Mouse (Mus musculus): ENCODE measurements at regions not wholly inside any gene's neighbourhood (a gene's known extent, or its start where the extent isn't known, plus 50 kb on each side); places are given as distances from the start of the nearest gene placed in this dataset.
A peak's percentile ranks its signal among the peaks of the same experiment; 100 is the strongest.

GRCm38 (mm10) chr1:176366900-176367299, 91.8 kb upstream of the Pld5 start:
- H3K27me3 ChIP-seq (replicated peaks): peaks cover 26% of the 10 kb centered on the region
- dilution Hi-C loops (cut with MboI; ENCODE audit: extremely low pct_ligation_motif_present, extremely low pct_unique_long_range_greater_than_20kb, low sequenced_read_pairs): no loop called here
- no peaks in the 10 kb centered on the region for H3K36me3 ChIP-seq (replicated peaks in 1 of 2; ENCODE audit: control insufficient read depth in 1 of 2, insufficient read depth in 1 of 2, low read length in 1 of 2)
- TF ChIP-seq EP300 (IDR thresholded peaks at IDR 0.05; ENCODE audit: low read length): peak; percentile 93
- no peak for TF ChIP-seq ELF1 (IDR thresholded peaks at IDR 0.05; ENCODE audit: low read depth, low read length)
- TF ChIP-seq JUN (IDR thresholded peaks at IDR 0.05; ENCODE audit: insufficient read depth, low read depth, low read length): peak; percentile 89
- TF ChIP-seq RAD21 (IDR thresholded peaks at IDR 0.05; ENCODE audit: low read depth, low read length): no peak; the same call in 1 of the 2 replicates
- TF ChIP-seq E2F4 (IDR thresholded peaks at IDR 0.05; ENCODE audit: insufficient replicate concordance, low read depth, low read length): no peak
- peak; percentile 38; the same call in 1 of the 2 replicates for TF ChIP-seq CHD2 (IDR thresholded peaks at IDR 0.05; ENCODE audit: low read length)
- no peak for TF ChIP-seq GABPA (IDR thresholded peaks at IDR 0.05; ENCODE audit: insufficient replicate concordance, low read depth, low read length)
- no peak for TF ChIP-seq HCFC1 (IDR thresholded peaks at IDR 0.05; ENCODE audit: low read depth, low read length)
- TF ChIP-seq IRF4 (IDR thresholded peaks at IDR 0.05; ENCODE audit: low read depth, low read length): peak; percentile 92
- TF ChIP-seq CHD1 (IDR thresholded peaks at IDR 0.05; ENCODE audit: low read depth, low read length): no peak
- peak; percentile 98 for TF ChIP-seq MEF2A (IDR thresholded peaks at IDR 0.05; ENCODE audit: borderline replicate concordance, low read depth, low read length)
- TF ChIP-seq ETS1 (conservative IDR thresholded peaks at IDR 0.05; ENCODE audit: low read depth, low read length): peak; percentile 82
- TF ChIP-seq USF1 (IDR thresholded peaks at IDR 0.05; ENCODE audit: low read depth, low read length): no peak
- TF ChIP-seq UBTF (IDR thresholded peaks at IDR 0.05; ENCODE audit: low read depth, low read length): no peak
- no peak for TF ChIP-seq ZC3H11A (IDR thresholded peaks at IDR 0.05; ENCODE audit: low read depth, low read length)
- 0 out of 2 replicates have a peak, but pooled peaks have one; percentile 58 for TF ChIP-seq KAT2A (IDR thresholded peaks at IDR 0.05; ENCODE audit: insufficient replicate concordance, low read length)
- peak; percentile 22; the same call in 1 of the 2 replicates for TF ChIP-seq MAX (IDR thresholded peaks at IDR 0.05; ENCODE audit: low read length)
- TF ChIP-seq RCOR1 (conservative IDR thresholded peaks at IDR 0.05; ENCODE audit: low read depth, low read length): peak; percentile 86
- no peak for TF ChIP-seq NRF1 (IDR thresholded peaks at IDR 0.05; ENCODE audit: low read depth, low read length)
- peak; percentile 91 for TF ChIP-seq ZNF384 (IDR thresholded peaks at IDR 0.05; ENCODE audit: low read depth, low read length)
- peak; percentile 65; the same call in 1 of the 2 replicates for TF ChIP-seq BHLHE40 (IDR thresholded peaks at IDR 0.05; ENCODE audit: low read depth, low read length)
- TF ChIP-seq PAX5 (IDR thresholded peaks at IDR 0.05; ENCODE audit: low read length): no peak
- TF ChIP-seq JUND (conservative IDR thresholded peaks at IDR 0.05; ENCODE audit: low read depth, low read length): peak; percentile 76
- no peak for TF ChIP-seq SMC3 (IDR thresholded peaks at IDR 0.05; ENCODE audit: low read depth, low read length)
- TF ChIP-seq TCF12 (IDR thresholded peaks at IDR 0.05; ENCODE audit: low read depth, low read length): peak; percentile 80
- TF ChIP-seq NELFE (IDR thresholded peaks at IDR 0.05; ENCODE audit: low read depth, low read length): no peak
- no peak for TF ChIP-seq ZMIZ1 (IDR thresholded peaks at IDR 0.05; ENCODE audit: low read depth, low read length)
- no peak; the same call in 1 of the 2 replicates for TF ChIP-seq MYC (IDR thresholded peaks at IDR 0.05; ENCODE audit: low read depth, low read length)
- peak; percentile 79; the same call in 1 of the 2 replicates for TF ChIP-seq MAFK (IDR thresholded peaks at IDR 0.05; ENCODE audit: insufficient replicate concordance, low read length)
- no peak for TF ChIP-seq MAZ (IDR thresholded peaks at IDR 0.05; ENCODE audit: low read depth, low read length)
- no peak for TF ChIP-seq MXI1 (IDR thresholded peaks at IDR 0.05; ENCODE audit: low read depth, low read length)
- TF ChIP-seq CTCF (conservative IDR thresholded peaks at IDR 0.05 in 1 of 2, IDR thresholded peaks at IDR 0.05 in 1 of 2; ENCODE audit: low read depth in 2 of 2, low read length in 2 of 2): no peak
- H3K9me3 ChIP-seq (replicated peaks; ENCODE audit: low read length): peaks cover 9% of the 10 kb centered on the region
- H3K79me2 ChIP-seq (replicated peaks; ENCODE audit: control insufficient read depth, extremely low read depth, insufficient read depth, poor library complexity, severe bottlenecking): no peaks in the 10 kb centered on the region
- peak overlapping the region; percentile 18 for H3K4me2 ChIP-seq (ENCODE audit: insufficient read depth, low read depth, poor library complexity, severe bottlenecking)
- DNase-seq (ENCODE audit: extremely low read depth): peak; percentile 91
- peaks cover 9 to 34% of the 10 kb centered on the region in 2 experiments; a peak in 3 of 4 replicates for H3K4me1 ChIP-seq (ENCODE audit: control insufficient read depth in 1 of 2, insufficient read depth in 2 of 2)
- no peak overlapping the region for H3K9ac ChIP-seq (ENCODE audit: insufficient read depth, low read depth)
- in situ Hi-C loops (cut with MboI; ENCODE audit: low pct_ligation_motif_present, low pct_unique_long_range_greater_than_20kb, low sequenced_read_pairs): no loop called here
- H3K27ac ChIP-seq (ENCODE audit: insufficient read depth, low read depth): no peak overlapping the region
- H3K4me3 ChIP-seq (replicated peaks in 1 of 3; ENCODE audit: low read depth in 2 of 3, low read length in 2 of 3, poor library complexity in 1 of 3): no peak overlapping the region

All from CH12.LX (cell line).